Mouse (Mus musculus) heart, postnatal 0 days (tissue): ENCODE data around the gene Lipc.

Experiments used
- CTCF ChIP-seq: IDR thresholded peaks from 2 replicates; pipeline ENCODE4 v1.5.1; 2016; ENCODE audit warnings: antibody characterized with exemption, control low read depth, low read depth
- EP300 ChIP-seq: IDR thresholded peaks from 2 replicates; pipeline ENCODE4 v1.6.1; 2016; ENCODE audit warnings: antibody characterized with exemption, low read depth

DNA sequence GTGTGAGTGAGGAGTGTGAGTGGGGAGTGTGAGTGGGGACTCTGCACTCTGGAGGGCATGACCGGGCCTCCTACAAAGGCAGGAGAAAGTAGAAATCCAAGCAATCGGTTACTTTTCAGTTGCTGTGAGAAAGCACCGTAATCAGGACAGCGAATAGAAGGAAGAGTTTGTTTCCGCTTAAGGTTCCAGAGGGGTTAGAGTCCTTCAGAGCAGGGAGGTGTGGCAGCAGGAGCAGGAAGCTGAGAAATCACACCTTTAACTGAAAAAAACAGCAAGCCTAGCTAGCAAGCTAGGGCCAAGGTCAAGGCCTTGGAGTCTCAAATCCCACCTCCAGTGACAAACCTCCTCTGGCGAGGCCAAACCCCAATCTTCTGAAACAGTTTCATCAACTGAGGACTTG, 97.1 kb downstream of the Lipc start:
- TF ChIP-seq CTCF (no peak), EP300 (no peak)
